Mouse (Mus musculus): Measurements from ENCODE around the gene Isl2.

GRCm38 (mm10) chr9:55543703-55544401, 5.4 kb downstream of the Isl2 start:
- TF ChIP-seq CTCF (IDR thresholded peaks at IDR 0.05; ENCODE audit: extremely low read depth, insufficient read depth, insufficient read length, insufficient replicate concordance) (no peak), POLR2A (IDR thresholded peaks at IDR 0.05; ENCODE audit: low read depth, low read length) (no peak)

All from spleen, adult 2 months (tissue).